Mouse (Mus musculus): Measurements from ENCODE around the gene Tekt4. TPM values are rescaled to one million over a fixed set of nuclear protein-coding genes. Genes with fewer than 3 reads are reported as not detected.

Tekt4 gene
- polyA plus RNA-seq (2015; fragmentation: Nextera tagmentation; extraction: Ambion mirVana), result 0.67 and 0.84 TPM in 2 replicates

GRCm38 (mm10) chr17:25454272-25454671 is at the start of gene Tekt4:
Gene Tekt4, plus strand, starts transcription at chr17:25454615.
- no peak for ATAC-seq (ENCODE audit: low FRiP score)
- no peaks in the 10 kb centered on the region for H3K36me3 ChIP-seq
- no peak within 1 kb of the TSS for H3K9ac ChIP-seq (replicated peaks)
- 0 out of 2 replicates have a peak within 1 kb of the TSS, but pooled peaks have one; percentile 39 for H3K27ac ChIP-seq (replicated peaks)
- no peaks in the 10 kb centered on the region for H3K9me3 ChIP-seq (replicated peaks)
- WGBS, result 46% methylated on average over 2 of the region's 2 CpGs
- no peak within 1 kb of the TSS for H3K4me2 ChIP-seq
- peaks cover 9% of the 10 kb centered on the region for H3K4me1 ChIP-seq
- H3K27me3 ChIP-seq (replicated peaks), result no peaks in the 10 kb centered on the region
- H3K4me3 ChIP-seq (replicated peaks), result no peak within 1 kb of the TSS

DNA sequence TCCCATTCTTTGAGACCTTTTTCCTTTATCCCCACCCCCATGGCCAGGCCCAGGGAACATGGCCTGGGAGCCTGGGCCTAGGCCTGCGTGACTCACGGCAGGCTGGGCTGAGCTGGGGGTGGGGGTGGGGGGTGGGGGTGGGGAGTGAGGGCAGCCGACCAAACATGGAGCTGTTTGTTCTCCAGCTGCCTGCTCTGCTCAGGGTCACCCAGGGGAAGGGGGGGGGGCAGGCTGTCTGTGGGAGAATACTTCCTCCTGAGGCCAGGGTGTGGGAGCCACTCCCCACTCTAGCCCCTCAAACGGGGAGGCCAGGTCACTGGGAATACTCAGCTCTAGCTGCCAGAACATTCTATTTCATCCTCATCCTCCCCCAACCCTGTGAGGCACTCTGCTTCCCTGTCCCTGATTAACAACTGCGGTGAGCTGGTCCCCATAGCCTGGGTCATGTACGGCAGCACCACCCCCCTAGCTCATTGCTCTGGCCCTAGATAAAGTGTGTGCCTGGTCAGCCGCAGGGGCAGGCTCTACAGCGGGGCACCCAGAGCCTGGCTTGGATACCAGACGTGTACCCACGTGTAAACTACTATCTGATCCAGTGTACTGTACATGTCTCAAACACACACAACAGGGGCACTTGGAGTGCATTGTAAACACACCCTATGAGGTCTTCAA is 49.1 kb upstream of the Tekt4 start:
- Histone ChIP-seq H3K9me3 (replicated peaks) (no peaks in the 10 kb centered on the region), H3K4me1 (peaks cover 56% of the 10 kb centered on the region), H3K9ac (replicated peaks) (no peak overlapping the region), H3K4me2 (peak overlapping the region; percentile 5; the same call in 1 of the 2 replicates), H3K4me3 (replicated peaks) (no peak overlapping the region), H3K36me3 (no peaks in the 10 kb centered on the region), H3K27ac (replicated peaks) (peak overlapping the region; percentile 41; the same call in 1 of the 2 replicates), H3K27me3 (replicated peaks) (peaks cover 10% of the 10 kb centered on the region; the same call in 1 of the 2 replicates)
- no peak for ATAC-seq (ENCODE audit: low FRiP score)
- WGBS, result 12% methylated on average over 9 of the region's 10 CpGs

- 13% methylated on average over 6 of the region's 6 CpGs for WGBS
- Histone ChIP-seq H3K9me3 (replicated peaks) (no peaks in the 10 kb centered on the region), H3K4me3 (replicated peaks) (no peak overlapping the region), H3K4me2 (0 out of 2 replicates have a peak overlapping the region, but pooled peaks have one; percentile 5), H3K4me1 (peaks cover 62% of the 10 kb centered on the region), H3K27ac (replicated peaks) (peak overlapping the region; percentile 41), H3K36me3 (no peaks in the 10 kb centered on the region), H3K9ac (replicated peaks) (no peak overlapping the region), H3K27me3 (replicated peaks) (peaks cover 10% of the 10 kb centered on the region; the same call in 1 of the 2 replicates)
- no peak for ATAC-seq (ENCODE audit: low FRiP score)
Observed at GRCm38 (mm10) chr17:25406011-25406441, 48.4 kb upstream of the Tekt4 start.

GRCm38 (mm10) chr17:25407352-25407751 is 47.1 kb upstream of the Tekt4 start:
- Histone ChIP-seq H3K27ac (replicated peaks) (no peak overlapping the region; the same call in 1 of the 2 replicates), H3K27me3 (replicated peaks) (peaks cover 4% of the 10 kb centered on the region; the same call in 1 of the 2 replicates), H3K4me3 (replicated peaks) (no peak overlapping the region), H3K4me1 (peaks cover 69% of the 10 kb centered on the region), H3K9ac (replicated peaks) (no peak overlapping the region), H3K36me3 (no peaks in the 10 kb centered on the region), H3K9me3 (replicated peaks) (no peaks in the 10 kb centered on the region), H3K4me2 (no peak overlapping the region)
- WGBS, result 56% methylated on average over 4 of the region's 4 CpGs
- ATAC-seq (ENCODE audit: low FRiP score), result no peak

DNA sequence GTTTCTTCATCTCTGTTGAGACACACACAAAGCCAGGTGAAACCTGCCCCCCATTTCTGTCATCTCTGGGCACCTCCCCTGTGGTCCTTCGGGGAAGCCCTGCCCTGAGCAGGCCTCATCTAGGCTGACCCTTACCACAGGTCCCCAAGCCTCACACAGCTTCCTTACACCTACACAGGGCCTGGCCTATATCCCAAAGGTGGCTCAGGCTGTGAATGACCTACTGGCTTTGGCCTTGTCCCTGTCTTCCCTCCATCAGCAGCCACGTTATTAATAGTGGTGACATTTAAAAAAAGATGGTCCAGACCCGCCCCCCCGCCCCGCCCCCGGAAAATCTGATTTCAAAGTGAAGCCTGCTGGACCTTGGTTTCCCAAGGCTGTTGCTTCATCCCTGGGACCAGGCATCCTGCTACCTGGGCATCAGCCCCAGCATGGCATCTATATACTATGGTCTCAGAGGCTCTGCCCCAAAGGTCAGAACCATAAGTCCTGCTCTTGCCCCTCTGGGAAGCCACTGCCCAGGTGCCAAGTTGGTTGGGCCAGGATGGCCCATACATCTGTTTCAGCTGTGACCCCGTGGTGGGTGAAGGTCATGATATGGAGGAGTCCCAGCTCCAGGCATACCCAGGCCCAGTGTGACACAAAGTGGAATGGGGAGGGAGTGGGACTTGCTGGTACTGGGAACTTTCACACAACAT is 46.0 kb upstream of the Tekt4 start:
- Histone ChIP-seq H3K4me1 (peaks cover 69% of the 10 kb centered on the region), H3K27ac (replicated peaks) (no peak overlapping the region), H3K4me2 (no peak overlapping the region), H3K36me3 (no peaks in the 10 kb centered on the region), H3K9ac (replicated peaks) (no peak overlapping the region), H3K27me3 (replicated peaks) (no peaks in the 10 kb centered on the region), H3K4me3 (replicated peaks) (no peak overlapping the region), H3K9me3 (replicated peaks) (no peaks in the 10 kb centered on the region)
- no peak for ATAC-seq (ENCODE audit: low FRiP score)
- 86% methylated on average over 7 of the region's 7 CpGs for WGBS

- no peak overlapping the region for H3K4me3 ChIP-seq (replicated peaks)
- no peaks in the 10 kb centered on the region for H3K36me3 ChIP-seq
- peak overlapping the region; percentile 63 for H3K27ac ChIP-seq (replicated peaks)
- H3K4me2 ChIP-seq, result no peak overlapping the region
- peaks cover 71% of the 10 kb centered on the region for H3K4me1 ChIP-seq
- H3K27me3 ChIP-seq (replicated peaks), result no peaks in the 10 kb centered on the region
- no peaks in the 10 kb centered on the region for H3K9me3 ChIP-seq (replicated peaks)
- ATAC-seq (ENCODE audit: low FRiP score), result no peak
- no peak overlapping the region for H3K9ac ChIP-seq (replicated peaks)
- WGBS, result 46% methylated on average over 7 of the region's 7 CpGs
Observed at GRCm38 (mm10) chr17:25409621-25410020, 44.8 kb upstream of the Tekt4 start.

- Histone ChIP-seq H3K9ac (replicated peaks) (no peak overlapping the region), H3K27ac (replicated peaks) (peak overlapping the region; percentile 63), H3K4me1 (peaks cover 71% of the 10 kb centered on the region), H3K4me2 (no peak overlapping the region), H3K36me3 (no peaks in the 10 kb centered on the region), H3K27me3 (replicated peaks) (no peaks in the 10 kb centered on the region), H3K4me3 (replicated peaks) (no peak overlapping the region), H3K9me3 (replicated peaks) (no peaks in the 10 kb centered on the region)
- ATAC-seq (ENCODE audit: low FRiP score), result no peak
- 80% methylated on average over 6 of the region's 6 CpGs for WGBS
Observed at GRCm38 (mm10) chr17:25410180-25410579, 44.2 kb upstream of the Tekt4 start.

- Histone ChIP-seq H3K9ac (replicated peaks) (no peak overlapping the region), H3K36me3 (no peaks in the 10 kb centered on the region), H3K27me3 (replicated peaks) (no peaks in the 10 kb centered on the region), H3K4me3 (replicated peaks) (no peak overlapping the region), H3K4me1 (peaks cover 71% of the 10 kb centered on the region), H3K27ac (replicated peaks) (peak overlapping the region; percentile 63), H3K4me2 (no peak overlapping the region), H3K9me3 (replicated peaks) (no peaks in the 10 kb centered on the region)
- WGBS, result 25% methylated on average over 7 of the region's 7 CpGs
- no peak for ATAC-seq (ENCODE audit: low FRiP score)
Observed at GRCm38 (mm10) chr17:25410786-25411185, 43.6 kb upstream of the Tekt4 start.

- peaks cover 71% of the 10 kb centered on the region for H3K4me1 ChIP-seq
- H3K27ac ChIP-seq (replicated peaks), result peak overlapping the region; percentile 63
- ATAC-seq (ENCODE audit: low FRiP score), result no peak
Observed at GRCm38 (mm10) chr17:25411251-25411650, 43.2 kb upstream of the Tekt4 start.

GRCm38 (mm10) chr17:25414209-25414608 is 40.2 kb upstream of the Tekt4 start:
- Histone ChIP-seq H3K9me3 (replicated peaks) (no peaks in the 10 kb centered on the region), H3K27me3 (replicated peaks) (no peaks in the 10 kb centered on the region), H3K4me3 (replicated peaks) (no peak overlapping the region), H3K9ac (replicated peaks) (no peak overlapping the region), H3K4me2 (no peak overlapping the region), H3K4me1 (peaks cover 75% of the 10 kb centered on the region), H3K36me3 (no peaks in the 10 kb centered on the region), H3K27ac (replicated peaks) (no peak overlapping the region)
- 69% methylated on average over 4 of the region's 4 CpGs for WGBS
- ATAC-seq (ENCODE audit: low FRiP score), result no peak

More at GRCm38 (mm10) chr17:25411251-25411650, 43.2 kb upstream of the Tekt4 start:
- no peak overlapping the region for H3K4me2 ChIP-seq
- H3K36me3 ChIP-seq, result no peaks in the 10 kb centered on the region
- H3K9me3 ChIP-seq (replicated peaks), result no peaks in the 10 kb centered on the region
- H3K4me3 ChIP-seq (replicated peaks), result no peak overlapping the region
- no peaks in the 10 kb centered on the region for H3K27me3 ChIP-seq (replicated peaks)
- H3K9ac ChIP-seq (replicated peaks), result no peak overlapping the region
- WGBS, result 56% methylated on average over 4 of the region's 4 CpGs

DNA sequence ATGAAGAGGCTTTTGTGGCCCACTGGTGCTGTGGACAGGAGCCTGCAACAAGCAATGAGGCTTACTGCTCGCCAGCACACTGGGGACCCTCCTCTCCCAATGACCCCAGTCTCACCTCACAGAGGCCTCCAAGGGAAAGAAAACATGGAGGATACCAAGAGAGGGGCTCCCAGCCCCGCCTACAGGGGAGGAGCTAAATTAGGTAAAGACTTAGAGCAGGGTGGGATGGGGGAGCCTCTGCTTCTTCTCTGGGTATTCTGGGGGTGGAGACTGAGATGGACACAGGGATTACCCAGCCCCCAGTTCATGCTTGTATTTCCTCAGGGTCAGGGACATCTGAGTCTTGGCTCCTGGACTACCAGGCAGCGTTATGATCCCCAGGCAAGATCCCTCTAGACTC is 39.5 kb upstream of the Tekt4 start:
- H3K27ac ChIP-seq (replicated peaks), result peak overlapping the region; percentile 7; the same call in 1 of the 2 replicates

More for the DNA sequence above, 39.5 kb upstream of the Tekt4 start:
- no peaks in the 10 kb centered on the region for H3K36me3 ChIP-seq
- H3K27me3 ChIP-seq (replicated peaks), result no peaks in the 10 kb centered on the region
- WGBS, result 49% methylated on average over 3 of the region's 3 CpGs
- H3K4me1 ChIP-seq, result peaks cover 76% of the 10 kb centered on the region
- H3K9ac ChIP-seq (replicated peaks), result no peak overlapping the region
- no peak overlapping the region for H3K4me3 ChIP-seq (replicated peaks)
- no peak overlapping the region for H3K4me2 ChIP-seq
- H3K9me3 ChIP-seq (replicated peaks), result no peaks in the 10 kb centered on the region
- ATAC-seq (ENCODE audit: low FRiP score), result no peak
